24 mouse cellular contexts compared by ENCODE assay signal in genomic region chr6:112617728-112618318, GRCm38 (mm10).
"Had no signal": no experiment of that assay in that cellular context is flagged by ENCODE, and none has a peak within 500 bp of the region (broad histone marks: within the 10 kb centered on the region; RNA-seq: fewer than 3 reads in every experiment).

No protein-coding gene starts in this region.

- H3K27me3 ChIP-seq: kidney, embryonic 15.5 days; limb, embryonic 12.5 days; limb, embryonic 15.5 days; liver, embryonic 13.5 days; lung, embryonic 15.5 days; megakaryocyte, embryonic 14.5 days; midbrain, embryonic 15.5 days; neural tube, embryonic 12.5 days; neural tube, embryonic 15.5 days; stomach, embryonic 15.5 days had no signal

- H3K27ac ChIP-seq: kidney, embryonic 15.5 days; limb, embryonic 12.5 days; limb, embryonic 15.5 days; liver, embryonic 13.5 days; lung, embryonic 15.5 days; midbrain, embryonic 10.5 days; midbrain, embryonic 15.5 days; neural tube, embryonic 12.5 days; neural tube, embryonic 15.5 days; stomach, embryonic 15.5 days had no signal

- H3K4me1 ChIP-seq: kidney, embryonic 15.5 days; limb, embryonic 12.5 days; limb, embryonic 15.5 days; lung, embryonic 15.5 days; midbrain, embryonic 10.5 days; midbrain, embryonic 15.5 days; neural tube, embryonic 12.5 days; neural tube, embryonic 15.5 days; stomach, embryonic 15.5 days had no signal

- ATAC-seq: midbrain, embryonic 15.5 days had no signal

- H3K9me3 ChIP-seq: kidney, embryonic 15.5 days; limb, embryonic 12.5 days; limb, embryonic 15.5 days; liver, embryonic 13.5 days; lung, embryonic 15.5 days; megakaryocyte, embryonic 14.5 days; midbrain, embryonic 10.5 days; midbrain, embryonic 15.5 days; neural tube, embryonic 12.5 days; neural tube, embryonic 15.5 days; stomach, embryonic 15.5 days had no signal

- DNase-seq: kidney, adult 11 months; kidney, adult 8-10 months; kidney, postnatal 10 days; kidney, postnatal 36 days; left cerebral cortex, postnatal 4 days; liver, embryonic 13.5 days; lung, adult 18-20 months; lung, postnatal 10 days; lung, postnatal 36 days; right cerebral cortex, postnatal 25 days; spleen, adult 18-20 months; thymus, adult 2 months; thymus, postnatal 14 days; thymus, postnatal 4 days had no signal

- H3K4me2 ChIP-seq: kidney, embryonic 15.5 days; limb, embryonic 12.5 days; limb, embryonic 15.5 days; liver, embryonic 13.5 days; lung, embryonic 15.5 days; midbrain, embryonic 15.5 days; neural tube, embryonic 12.5 days; neural tube, embryonic 15.5 days; stomach, embryonic 15.5 days had no signal

- H3K4me3 ChIP-seq: kidney, embryonic 15.5 days; limb, embryonic 12.5 days; limb, embryonic 15.5 days; liver, embryonic 13.5 days; lung, embryonic 15.5 days; megakaryocyte, embryonic 14.5 days; midbrain, embryonic 10.5 days; midbrain, embryonic 15.5 days; neural tube, embryonic 12.5 days; neural tube, embryonic 15.5 days; stomach, embryonic 15.5 days had no signal

- H3K9ac ChIP-seq: kidney, embryonic 15.5 days; limb, embryonic 12.5 days; limb, embryonic 15.5 days; liver, embryonic 13.5 days; lung, embryonic 15.5 days; midbrain, embryonic 15.5 days; neural tube, embryonic 12.5 days; neural tube, embryonic 15.5 days; stomach, embryonic 15.5 days had no signal

- H3K36me3 ChIP-seq: limb, embryonic 15.5 days; lung, embryonic 15.5 days; midbrain, embryonic 15.5 days; neural tube, embryonic 12.5 days; neural tube, embryonic 15.5 days; stomach, embryonic 15.5 days had no signal
